8 mouse cellular contexts compared by ENCODE assay signal in genomic region chr11:61341971-61342370, GRCm38 (mm10). TPM values are rescaled to one million over a fixed set of nuclear protein-coding genes. Genes with fewer than 3 reads are reported as not detected.
DNase-seq lines count a peak whose midpoint lies in the region; ATAC-seq lines count a peak whose summit lies in the region.
"Had no signal": no experiment of that assay in that cellular context is flagged by ENCODE, and none has a peak within 500 bp of the region (broad histone marks: within the 10 kb centered on the region; RNA-seq: fewer than 3 reads in every experiment).

No protein-coding gene starts in this region.

- no peak overlapping the region for H3K27ac ChIP-seq in lung, embryonic 15.5 days
- H3K27ac ChIP-seq in forebrain, embryonic 16.5 days (ENCODE audit: low read length) = no peak overlapping the region
- H3K27ac ChIP-seq in liver, embryonic 12.5 days = no peak overlapping the region
- H3K27ac ChIP-seq in stomach, embryonic 15.5 days = no peak overlapping the region
- H3K27ac ChIP-seq: macrophage had no signal

- H3K9me3 ChIP-seq in lung, embryonic 15.5 days = no peaks in the 10 kb centered on the region
- H3K9me3 ChIP-seq in forebrain, embryonic 16.5 days (ENCODE audit: control insufficient read depth, low read length) = no peaks in the 10 kb centered on the region
- H3K9me3 ChIP-seq in liver, embryonic 12.5 days (replicated peaks) = no peaks in the 10 kb centered on the region
- no peaks in the 10 kb centered on the region for H3K9me3 ChIP-seq in stomach, embryonic 15.5 days

- no peaks in the 10 kb centered on the region for H3K36me3 ChIP-seq in lung, embryonic 15.5 days
- no peaks in the 10 kb centered on the region for H3K36me3 ChIP-seq in forebrain, embryonic 16.5 days (ENCODE audit: control insufficient read depth, insufficient read depth)
- no peaks in the 10 kb centered on the region for H3K36me3 ChIP-seq in liver, embryonic 12.5 days
- H3K36me3 ChIP-seq in stomach, embryonic 15.5 days = no peaks in the 10 kb centered on the region

- peaks cover 41% of the 10 kb centered on the region for H3K27me3 ChIP-seq in lung, embryonic 15.5 days
- H3K27me3 ChIP-seq in forebrain, embryonic 16.5 days (replicated peaks; ENCODE audit: control insufficient read depth, insufficient read depth, low read length) = peaks cover 25% of the 10 kb centered on the region
- peaks cover 68% of the 10 kb centered on the region for H3K27me3 ChIP-seq in liver, embryonic 12.5 days (replicated peaks)
- H3K27me3 ChIP-seq in stomach, embryonic 15.5 days (replicated peaks) = peaks cover 27% of the 10 kb centered on the region

- no peak overlapping the region for H3K9ac ChIP-seq in lung, embryonic 15.5 days
- no peak overlapping the region for H3K9ac ChIP-seq in forebrain, embryonic 16.5 days (replicated peaks; ENCODE audit: low read depth, low read length)
- no peak overlapping the region for H3K9ac ChIP-seq in liver, embryonic 12.5 days
- no peak overlapping the region for H3K9ac ChIP-seq in stomach, embryonic 15.5 days

- 16% methylated on average over 10 of the region's 10 CpGs for WGBS in lung, embryonic 15.5 days
- WGBS in forebrain, embryonic 16.5 days = 13% methylated on average over 10 of the region's 10 CpGs
- 33% methylated on average over 10 of the region's 10 CpGs for WGBS in liver, embryonic 12.5 days (ENCODE audit: insufficient replicate concordance)
- 19% methylated on average over 10 of the region's 10 CpGs for WGBS in stomach, embryonic 15.5 days

- H3K4me3 ChIP-seq in lung, embryonic 15.5 days = peak overlapping the region; percentile 37
- H3K4me3 ChIP-seq in forebrain, embryonic 16.5 days (replicated peaks; ENCODE audit: low read length) = peak overlapping the region; percentile 39; the same call in 1 of the 2 replicates
- H3K4me3 ChIP-seq in liver, embryonic 12.5 days = no peak overlapping the region
- H3K4me3 ChIP-seq in stomach, embryonic 15.5 days (replicated peaks) = peak overlapping the region; percentile 35

- no peak for ATAC-seq in lung, embryonic 15.5 days (ENCODE audit: borderline replicate concordance, extremely low read depth, low FRiP score, low TSS enrichment)
- no peak for ATAC-seq in forebrain, embryonic 16.5 days
- no peak for ATAC-seq in liver, embryonic 12.5 days
- ATAC-seq in stomach, embryonic 15.5 days (ENCODE audit: insufficient read depth, low FRiP score, low read depth) = no peak
- ATAC-seq in inflammation-experienced regulatory T-cells, adult 6 months = no peak

- peaks cover 12% of the 10 kb centered on the region for H3K4me1 ChIP-seq in lung, embryonic 15.5 days
- H3K4me1 ChIP-seq in forebrain, embryonic 16.5 days (replicated peaks; ENCODE audit: control insufficient read depth, insufficient read depth, low read length) = peaks cover 8% of the 10 kb centered on the region
- no peaks in the 10 kb centered on the region for H3K4me1 ChIP-seq in liver, embryonic 12.5 days
- H3K4me1 ChIP-seq in stomach, embryonic 15.5 days = 0 out of 2 replicates have a peak, but pooled peaks cover 8% of the 10 kb centered on the region

- DNase-seq in lung, postnatal 36 days = no peak
- DNase-seq in embryo, embryonic 11 days = no peak

- peak overlapping the region; percentile 81 for H3K4me2 ChIP-seq in lung, embryonic 15.5 days
- peak overlapping the region; percentile 60; the same call in 1 of the 2 replicates for H3K4me2 ChIP-seq in forebrain, embryonic 16.5 days (ENCODE audit: low read length)
- peak overlapping the region; percentile 56 for H3K4me2 ChIP-seq in liver, embryonic 12.5 days
- peak overlapping the region; percentile 84 for H3K4me2 ChIP-seq in stomach, embryonic 15.5 days

RNA-seq across cellular contexts. Expression of gene Slc47a2, which starts 0.7 kb away (rescaled TPM):
- polyA plus RNA-seq in lung, embryonic 15.5 days (2015; fragmentation: Nextera tagmentation; extraction: Ambion mirVana) = 0.22 and 0.26 TPM in 2 replicates
- polyA plus RNA-seq in forebrain, embryonic 16.5 days (2015; fragmentation: Nextera tagmentation; extraction: Ambion mirVana) = not detected in 2 replicates
- 0.12 TPM in 1 of 2 replicates, not detected in the other for polyA plus RNA-seq in liver, embryonic 12.5 days (2016; fragmentation: Nextera tagmentation; extraction: Ambion mirVana)
- polyA plus RNA-seq in stomach, embryonic 15.5 days (2015; fragmentation: Nextera tagmentation; extraction: Ambion mirVana) = not detected in 2 replicates
- not detected for polyA plus RNA-seq in inflammation-experienced regulatory T-cells, adult 6 months (2017; shearing (Covaris generic))
- polyA plus RNA-seq: macrophage had no signal

RNA-seq across cellular contexts. Expression of gene Slc47a1, which starts 36.2 kb away (rescaled TPM):
- polyA plus RNA-seq in lung, embryonic 15.5 days (2015; fragmentation: Nextera tagmentation; extraction: Ambion mirVana) = 2.0 and 4.4 TPM in 2 replicates
- 0.09 and 0.10 TPM in 2 replicates for polyA plus RNA-seq in forebrain, embryonic 16.5 days (2015; fragmentation: Nextera tagmentation; extraction: Ambion mirVana)
- 2.5 TPM in 2 replicates for polyA plus RNA-seq in liver, embryonic 12.5 days (2016; fragmentation: Nextera tagmentation; extraction: Ambion mirVana)
- 2.1 and 2.4 TPM in 2 replicates for polyA plus RNA-seq in stomach, embryonic 15.5 days (2015; fragmentation: Nextera tagmentation; extraction: Ambion mirVana)
- not detected for polyA plus RNA-seq in inflammation-experienced regulatory T-cells, adult 6 months (2017; shearing (Covaris generic))
- polyA plus RNA-seq: macrophage had no signal
